Mouse (Mus musculus) liver, postnatal 0 days (tissue): ENCODE measurements around the gene Meaf6. TPM values are rescaled to one million over a fixed set of nuclear protein-coding genes. Genes with fewer than 3 reads are reported as not detected.

Source experiments
- ATAC-seq: fragments of 200-750 bp; cut with Nextera tagmentation; 2 replicates; pipeline ENCODE4 v1.8.0; 2017; ENCODE audit warnings: mild to moderate bottlenecking, moderate library complexity
- DNase-seq: peaks from one replicate; pipeline ENCODE4 v3.0.0-alpha.2; 2016
- H3K27ac ChIP-seq: fragments of 300-500 bp; sonication (generic); 2 replicates; pipeline ENCODE4 v1.5.1; 2014; ENCODE audit warnings: antibody characterized with exemption, moderate library complexity, mild to moderate bottlenecking, low read depth
- H3K27me3 ChIP-seq: fragments of 300-500 bp; sonication (generic); 2 replicates; pipeline ENCODE4 v1.6.1; 2014; ENCODE audit warnings: low read length, control low read depth, mixed read lengths; ENCODE audit not compliant: insufficient read depth
- H3K36me3 ChIP-seq: fragments of 300-500 bp; sonication (generic); replicated peaks from 2 replicates; pipeline ENCODE4 v1.6.1; 2014; ENCODE audit warnings: mild to moderate bottlenecking, control low read depth, low read length, moderate library complexity, mixed read lengths; ENCODE audit not compliant: insufficient read depth
- H3K4me1 ChIP-seq: fragments of 300-500 bp; sonication (generic); 2 replicates; pipeline ENCODE4 v1.6.1; 2014; ENCODE audit warnings: antibody characterized with exemption, mild to moderate bottlenecking, control low read depth; ENCODE audit not compliant: insufficient read depth
- H3K4me2 ChIP-seq: fragments of 300-500 bp; sonication (generic); 2 replicates; pipeline ENCODE4 v1.6.1; 2014; ENCODE audit warnings: low read depth, mild to moderate bottlenecking, low read length, moderate library complexity, mixed read lengths
- H3K4me3 ChIP-seq: fragments of 300-500 bp; sonication (generic); 2 replicates; pipeline ENCODE4 v1.5.1; 2014; ENCODE audit warnings: low read depth, low read length
- H3K9ac ChIP-seq: fragments of 300-500 bp; sonication (generic); replicated peaks from 2 replicates; pipeline ENCODE4 v1.6.1; 2014; ENCODE audit warnings: mild to moderate bottlenecking, moderate library complexity
- H3K9me3 ChIP-seq: fragments of 300-500 bp; sonication (generic); 2 replicates; pipeline ENCODE4 v1.6.1; 2016; ENCODE audit warnings: mild to moderate bottlenecking, control low read depth, low read length, mixed read lengths
- CTCF ChIP-seq: sonication (generic); IDR thresholded peaks from 2 replicates; pipeline ENCODE4 v1.5.1; 2016; ENCODE audit warnings: antibody characterized with exemption, low read depth
- EP300 ChIP-seq: IDR thresholded peaks from 2 replicates; pipeline ENCODE4 v1.6.1; 2016; ENCODE audit warnings: antibody characterized with exemption, low read depth, mild to moderate bottlenecking
- WGBS: fragments of 180-500 bp; shearing (Covaris S2); extraction: QIAGEN DNeasy Blood & Tissue Kit; methylation state at CpG from one replicate; pipeline ENCODE4 v1.1.7; 2014; ENCODE audit not compliant: insufficient replicate concordance; 5-methylcytosine and 5-hydroxymethylcytosine counted together
- polyA plus RNA-seq: library from polyadenylated mRNA; unstranded; fragments of >200 nt; fragmentation: Nextera tagmentation; extraction: Ambion mirVana; gene quantifications from 2 replicates; pipeline ENCODE4 v1.2.1, GENCODE M21; 2015

Meaf6 gene
- polyA plus RNA-seq, 1 experiment from 2014 or later: 15.2 TPM

DNA sequence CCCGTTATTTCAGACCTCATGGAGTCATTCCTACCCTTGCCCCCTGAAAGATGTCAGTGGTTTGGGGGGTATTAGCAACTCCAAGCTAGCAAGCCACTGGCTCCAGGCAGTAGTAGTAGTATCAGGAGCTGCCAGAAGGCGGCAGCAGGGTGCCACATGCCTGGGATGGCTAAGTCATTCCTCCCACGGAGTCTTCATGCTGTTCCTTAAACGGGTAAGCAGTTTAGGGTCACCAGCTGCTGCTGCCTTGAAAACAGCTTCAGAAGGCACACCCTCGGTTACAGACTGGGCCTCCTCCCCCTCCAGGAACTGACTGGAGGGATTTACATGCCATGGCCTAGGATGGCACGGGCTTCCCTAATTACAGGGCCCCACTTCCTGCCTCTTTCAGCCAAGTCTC is 29.7 kb downstream of the Meaf6 start:
- Histone ChIP-seq H3K36me3 (peaks cover 9% of the 10 kb centered on the region), H3K9me3 (no peaks in the 10 kb centered on the region), H3K4me2 (no peak overlapping the region), H3K9ac (no peak overlapping the region), H3K4me3 (no peak overlapping the region), H3K4me1 (peaks cover 26% of the 10 kb centered on the region), H3K27me3 (no peaks in the 10 kb centered on the region), H3K27ac (peak overlapping the region; percentile 85)
- peak; percentile 33 for ATAC-seq
- TF ChIP-seq EP300 (no peak), CTCF (peak; percentile 86)
- 10% methylated on average over 6 of the region's 6 CpGs for WGBS
- peak; percentile 78 for DNase-seq

DNA sequence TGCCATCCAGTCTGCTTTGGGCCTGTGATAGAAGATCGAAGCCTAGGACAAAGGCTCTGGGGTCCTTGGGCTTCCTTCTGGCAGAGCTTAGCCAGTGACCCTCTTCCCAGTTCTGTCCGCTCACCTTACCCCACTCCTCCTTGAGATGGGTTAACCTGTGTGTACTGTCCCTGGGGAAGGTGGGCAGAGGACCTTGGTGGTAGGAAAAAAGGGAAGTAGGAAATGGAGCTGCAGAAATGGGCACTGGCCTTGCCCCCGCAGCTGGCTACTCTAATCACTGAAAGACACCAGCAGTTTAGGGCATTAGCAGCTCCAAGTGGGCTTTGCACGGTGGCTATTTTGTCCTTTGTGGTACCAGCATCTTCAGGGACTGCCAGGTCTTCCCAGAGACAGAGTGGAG is 30.1 kb downstream of the Meaf6 start:
- no peaks in the 10 kb centered on the region for H3K9me3 ChIP-seq
- peak overlapping the region; percentile 85 for H3K27ac ChIP-seq
- no peak for TF ChIP-seq EP300
- TF ChIP-seq CTCF: no peak
- H3K4me1 ChIP-seq: peaks cover 26% of the 10 kb centered on the region
- no peak for ATAC-seq
- H3K27me3 ChIP-seq: no peaks in the 10 kb centered on the region
- no peak overlapping the region for H3K4me3 ChIP-seq
- no peak overlapping the region for H3K9ac ChIP-seq
- DNase-seq: no peak
- H3K36me3 ChIP-seq: peaks cover 13% of the 10 kb centered on the region
- no peak overlapping the region for H3K4me2 ChIP-seq
- 54% methylated on average over 4 of the region's 4 CpGs for WGBS

DNA sequence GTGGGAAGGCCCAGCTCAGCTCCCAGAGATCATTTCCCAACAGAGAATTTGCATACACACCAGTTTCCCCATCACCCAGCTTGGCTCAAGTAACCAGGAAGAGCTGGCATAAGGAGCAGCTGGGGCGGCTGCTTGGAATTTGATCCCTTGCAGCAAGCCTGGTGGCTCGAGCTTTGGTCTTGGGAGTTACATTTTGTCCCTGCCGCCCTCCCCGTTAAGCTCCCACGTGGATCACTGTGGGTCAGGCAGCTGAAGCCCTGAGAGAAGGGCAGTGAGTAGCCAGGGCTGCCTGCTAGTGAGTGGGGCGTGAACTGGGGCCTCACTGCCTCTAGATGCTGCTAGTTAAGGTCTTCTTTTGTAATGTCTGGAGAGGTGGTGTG is 30.8 kb downstream of the Meaf6 start:
- TF ChIP-seq CTCF: no peak
- TF ChIP-seq EP300: no peak
- DNase-seq (no peak), ATAC-seq (no peak)
- no peak overlapping the region for H3K4me3 ChIP-seq
- no peaks in the 10 kb centered on the region for H3K9me3 ChIP-seq
- H3K4me1 ChIP-seq: peaks cover 26% of the 10 kb centered on the region
- peaks cover 18% of the 10 kb centered on the region for H3K36me3 ChIP-seq
- no peak overlapping the region; the same call in 1 of the 2 replicates for H3K9ac ChIP-seq
- no peaks in the 10 kb centered on the region for H3K27me3 ChIP-seq
- peak overlapping the region; percentile 85 for H3K27ac ChIP-seq
- no peak overlapping the region for H3K4me2 ChIP-seq
- WGBS: 54% methylated on average over 6 of the region's 6 CpGs

DNA sequence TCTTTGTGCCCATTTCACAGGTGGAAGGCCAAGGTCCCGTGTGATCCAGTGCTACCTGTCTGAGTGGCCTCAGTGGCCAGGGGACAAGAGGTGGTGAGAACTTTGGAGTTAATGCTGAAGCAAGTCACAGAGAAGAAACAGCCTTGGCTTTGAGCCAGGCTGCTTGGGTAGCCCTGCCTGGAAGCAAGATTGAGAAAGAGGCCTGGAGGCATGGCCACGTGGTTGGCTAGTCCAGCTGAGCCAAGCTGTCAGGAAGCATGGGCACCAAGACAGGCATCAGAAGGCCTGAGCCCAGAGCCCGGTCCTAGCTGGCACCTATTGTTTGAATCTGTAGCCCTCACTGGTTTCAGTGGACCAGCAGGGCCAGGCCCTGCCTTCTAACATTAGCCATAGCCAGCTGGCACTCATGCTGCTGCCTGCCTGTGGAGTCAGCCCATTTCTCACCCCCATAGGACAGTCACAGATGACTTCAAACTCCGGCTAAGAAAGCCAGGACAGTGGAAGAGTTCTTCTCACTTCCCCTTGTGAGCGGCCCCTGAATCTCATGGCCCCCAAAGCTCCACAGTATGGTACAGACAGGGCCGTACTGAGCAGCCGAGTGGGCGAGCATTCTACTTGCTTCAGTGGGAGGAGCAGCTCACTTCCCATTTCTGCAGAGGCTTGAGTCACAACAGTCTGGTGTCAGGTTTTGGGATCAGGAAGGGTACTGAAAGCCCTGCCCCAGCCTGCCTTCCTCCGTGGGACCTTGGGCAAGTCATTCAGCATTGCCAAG is 31.3 kb downstream of the Meaf6 start:
- Histone ChIP-seq H3K9ac (no peak overlapping the region; the same call in 1 of the 2 replicates), H3K9me3 (no peaks in the 10 kb centered on the region), H3K4me2 (no peak overlapping the region), H3K27me3 (no peaks in the 10 kb centered on the region), H3K27ac (peak overlapping the region; percentile 85), H3K4me3 (no peak overlapping the region), H3K4me1 (peaks cover 26% of the 10 kb centered on the region), H3K36me3 (peaks cover 21% of the 10 kb centered on the region)
- WGBS: 32% methylated on average over 9 of the region's 9 CpGs
- DNase-seq (peak; percentile 54), ATAC-seq (peak; percentile 36)
- TF ChIP-seq EP300: no peak
- TF ChIP-seq CTCF: no peak

DNA sequence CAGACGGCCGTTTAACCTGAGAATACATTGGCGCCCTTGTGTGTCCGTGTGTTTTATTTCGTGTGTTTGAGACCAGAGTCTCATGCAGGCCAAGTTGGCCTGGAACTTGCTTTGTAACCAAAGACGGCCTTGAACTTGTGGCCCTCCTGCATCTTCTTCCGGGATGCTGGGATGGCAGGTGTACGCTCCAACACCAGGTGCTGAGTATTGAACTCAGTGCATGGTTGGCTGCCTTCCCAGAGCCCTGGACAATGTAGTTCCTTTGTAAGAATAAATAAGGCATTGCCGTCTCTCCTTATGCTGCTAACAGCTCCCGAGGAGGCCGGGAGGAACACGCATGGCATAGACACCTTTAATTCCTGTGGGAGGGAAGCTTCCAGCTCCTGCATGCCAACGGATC is 32.0 kb downstream of the Meaf6 start:
- WGBS: 64% methylated on average over 13 of the region's 13 CpGs
- peaks cover 26% of the 10 kb centered on the region for H3K4me1 ChIP-seq

DNA sequence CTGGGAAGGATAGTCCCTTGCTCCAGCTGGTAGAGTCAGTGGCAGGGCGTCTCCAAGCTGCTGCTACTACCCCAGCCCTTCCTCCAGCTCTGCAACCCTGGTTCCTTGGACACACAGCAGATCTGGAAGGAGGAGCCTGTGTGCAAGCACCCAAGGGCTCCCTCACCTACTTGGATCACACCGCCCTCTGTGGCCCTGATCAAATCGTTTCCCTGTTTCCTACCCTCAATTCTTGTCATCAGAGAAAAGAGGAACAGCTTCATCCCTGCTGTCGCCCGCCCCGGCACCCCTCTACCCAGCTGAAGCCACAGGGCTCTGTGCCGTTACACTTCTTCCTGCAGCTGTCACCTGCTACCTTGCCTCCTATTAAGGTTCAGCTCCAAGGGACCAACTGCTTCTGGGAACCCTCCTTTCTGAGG is 33.0 kb downstream of the Meaf6 start:
- ATAC-seq: peak; percentile 40
- Histone ChIP-seq H3K27me3 (no peaks in the 10 kb centered on the region), H3K4me2 (no peak overlapping the region), H3K36me3 (peaks cover 21% of the 10 kb centered on the region), H3K27ac (peak overlapping the region; percentile 63), H3K9me3 (no peaks in the 10 kb centered on the region), H3K9ac (no peak overlapping the region), H3K4me1 (peaks cover 36% of the 10 kb centered on the region), H3K4me3 (no peak overlapping the region)
- DNase-seq: peak; percentile 58
- 38% methylated on average over 7 of the region's 7 CpGs for WGBS
- TF ChIP-seq CTCF (no peak; the same call in 1 of the 2 replicates), EP300 (peak; percentile 43; the same call in 1 of the 2 replicates)

More for the DNA sequence above, 32.0 kb downstream of the Meaf6 start:
- Histone ChIP-seq H3K4me3 (no peak overlapping the region), H3K36me3 (peaks cover 21% of the 10 kb centered on the region), H3K27ac (peak overlapping the region; percentile 85), H3K4me2 (no peak overlapping the region), H3K9ac (no peak overlapping the region), H3K27me3 (no peaks in the 10 kb centered on the region), H3K9me3 (no peaks in the 10 kb centered on the region)
- DNase-seq: no peak
- no peak for ATAC-seq
- TF ChIP-seq CTCF (no peak), EP300 (no peak)
